Mouse (Mus musculus) olfactory bulb, adult 2 months (tissue): Measurements from ENCODE around the gene Osbpl8.

ENCODE experiments used
- CTCF ChIP-seq: fragments of 200-500 bp; IDR thresholded peaks from 2 replicates; pipeline ENCODE4 v1.5.1; 2012; ENCODE audit warnings: low read depth, mild to moderate bottlenecking, low read length, moderate library complexity; ENCODE audit not compliant: insufficient read depth
- POLR2A ChIP-seq: fragments of 200-500 bp; IDR thresholded peaks from 2 replicates; pipeline ENCODE4 v1.6.1; 2012; ENCODE audit warnings: mild to moderate bottlenecking, low read depth, low read length, moderate library complexity; ENCODE audit not compliant: insufficient read depth

DNA sequence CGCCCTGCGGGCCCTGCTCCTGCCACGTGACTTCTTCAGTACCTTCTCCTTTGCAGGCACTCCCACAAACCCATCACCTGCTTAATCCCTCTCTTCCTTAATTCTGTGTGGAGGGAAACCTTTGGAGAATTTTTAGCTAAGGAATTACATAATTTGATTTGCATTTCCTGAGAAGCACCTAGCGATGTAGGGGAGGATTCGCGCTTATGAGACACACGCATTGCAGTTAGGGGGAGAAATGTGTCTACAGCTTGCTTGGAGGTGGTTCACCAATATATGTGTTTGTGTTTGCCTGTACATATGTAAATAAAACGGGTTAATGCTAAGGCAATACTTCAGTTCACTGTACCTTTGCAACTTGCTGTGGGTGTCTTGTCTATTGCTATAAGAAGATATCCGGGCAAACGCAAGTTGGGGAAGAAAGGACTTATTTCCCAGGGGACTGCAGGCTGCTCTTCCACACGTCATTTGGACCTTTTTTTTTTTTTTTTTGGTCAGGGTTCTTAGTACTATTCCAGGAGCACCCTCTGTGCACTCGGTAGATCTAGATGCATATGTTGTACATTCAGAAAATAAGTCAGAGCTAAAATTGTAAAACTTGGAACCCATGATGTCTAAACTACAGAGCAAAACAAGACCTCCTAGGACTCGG, 144.4 kb downstream of the Osbpl8 start:
- TF ChIP-seq CTCF = no peak
- no peak for TF ChIP-seq POLR2A
